Mouse (Mus musculus): ENCODE results near the gene Espn.

GRCm38 (mm10) chr4:152169103-152169502, 16.9 kb upstream of the Espn start:
- no peak for TF ChIP-seq CTCF (IDR thresholded peaks at IDR 0.05)
- TF ChIP-seq EP300 (IDR thresholded peaks at IDR 0.05; ENCODE audit: insufficient read depth, low read depth, low read length), result no peak

All from heart, adult 2 months (tissue).